Mouse (Mus musculus): Measurements from ENCODE around the gene Olfr212.

- TF ChIP-seq CTCF (IDR thresholded peaks at IDR 0.05; ENCODE audit: borderline replicate concordance, control insufficient read depth, extremely low read depth, insufficient read depth, low read length, poor library complexity) (no peak), POLR2A (IDR thresholded peaks at IDR 0.05; ENCODE audit: control insufficient read depth, extremely low read depth, insufficient read depth, low read length, poor library complexity) (no peak)
These were observed 36.2 kb downstream of the Olfr212 start for GRCm38 (mm10) chr6:116542500-116542899.

Measured in thymus, adult 2 months (tissue).